Mouse (Mus musculus) testis, adult 2 months (tissue): ENCODE results near the gene Nectin1.

Experiments
- CTCF ChIP-seq: fragments of 200-500 bp; IDR thresholded peaks from 2 replicates; pipeline ENCODE4 v1.5.1; 2012; ENCODE audit warnings: low read depth, mild to moderate bottlenecking, inconsistent platforms, low read length, moderate library complexity; ENCODE audit not compliant: control insufficient read depth, insufficient read depth, insufficient replicate concordance
- POLR2A ChIP-seq: fragments of 200-500 bp; IDR thresholded peaks from 2 replicates; pipeline ENCODE4 v1.6.1; 2012; ENCODE audit warnings: low read depth, mild to moderate bottlenecking, inconsistent platforms, low read length, moderate library complexity; ENCODE audit not compliant: control insufficient read depth

DNA sequence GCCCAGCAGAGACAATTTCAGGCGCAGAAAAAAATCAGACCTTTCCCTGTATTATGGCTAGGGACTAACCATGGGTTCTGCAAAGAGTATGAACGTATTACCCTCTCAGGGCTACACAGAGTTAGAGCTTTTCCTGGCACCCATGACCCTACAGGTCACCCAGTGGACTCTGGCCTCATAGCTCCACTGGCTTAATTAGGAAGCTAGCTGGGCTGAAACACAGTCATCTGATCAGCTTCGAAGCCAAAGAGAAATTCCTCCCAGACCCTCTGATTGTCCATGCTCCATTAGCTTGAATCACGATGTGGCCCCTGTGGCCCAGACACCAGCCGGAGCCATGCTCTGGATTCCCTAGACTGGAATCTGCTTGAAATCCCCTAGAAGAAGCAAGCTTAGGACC lies 10.3 kb downstream of the Nectin1 start:
- no peak for TF ChIP-seq POLR2A
- TF ChIP-seq CTCF = no peak
